Mouse (Mus musculus) ES-E14 (cell line): ENCODE results near the gene Cpvl.

Experiments
- CHD2 ChIP-seq: IDR thresholded peaks from 2 replicates; pipeline ENCODE4 v1.6.1; 2014; ENCODE audit warnings: mild to moderate bottlenecking, low read depth, low read length, inconsistent platforms
- HCFC1 ChIP-seq: IDR thresholded peaks from 2 replicates; pipeline ENCODE4 v1.6.1; 2012; ENCODE audit warnings: low read length, inconsistent platforms, borderline replicate concordance; ENCODE audit not compliant: insufficient read depth

GRCm38 (mm10) chr6:53906871-53907270 lies 71.6 kb downstream of the Cpvl start:
- TF ChIP-seq HCFC1, result no peak
- TF ChIP-seq CHD2, result no peak
